Mouse (Mus musculus) liver, embryonic 15.5 days (tissue): ENCODE data around the gene Nt5c3. TPM values are rescaled to one million over a fixed set of nuclear protein-coding genes. Genes with fewer than 3 reads are reported as not detected.
"Not testable (repeated sequence)": the region's sequence is repeated elsewhere in the genome, so short reads cannot be mapped to it uniquely, and the experiment has no call there.

Source experiments
- ATAC-seq: fragments of 200-750 bp; cut with Nextera tagmentation; 2 replicates; pipeline ENCODE4 v1.8.0; 2017; ENCODE audit warnings: moderate number of reproducible peaks, mild to moderate bottlenecking, moderate library complexity; ENCODE audit not compliant: insufficient read depth
- H3K27ac ChIP-seq: fragments of 300-500 bp; sonication (generic); replicated peaks from 2 replicates; pipeline ENCODE4 v1.5.1; 2015; ENCODE audit warnings: mild to moderate bottlenecking, inconsistent platforms
- H3K27me3 ChIP-seq: fragments of 300-500 bp; sonication (generic); 2 replicates; pipeline ENCODE4 v1.6.1; 2015; ENCODE audit warnings: mild to moderate bottlenecking, inconsistent platforms
- H3K36me3 ChIP-seq: fragments of 300-500 bp; sonication (generic); replicated peaks from 2 replicates; pipeline ENCODE4 v1.6.1; 2015; ENCODE audit warnings: moderate library complexity, mild to moderate bottlenecking, inconsistent platforms
- H3K4me1 ChIP-seq: fragments of 300-500 bp; sonication (generic); replicated peaks from 2 replicates; pipeline ENCODE4 v1.6.1; 2015; ENCODE audit warnings: inconsistent platforms
- H3K4me2 ChIP-seq: fragments of 300-500 bp; sonication (generic); 2 replicates; pipeline ENCODE4 v1.6.1; 2015; ENCODE audit warnings: moderate library complexity, mild to moderate bottlenecking, inconsistent platforms
- H3K4me3 ChIP-seq: fragments of 300-500 bp; sonication (generic); replicated peaks from 2 replicates; pipeline ENCODE4 v1.5.1; 2015; ENCODE audit warnings: mild to moderate bottlenecking, inconsistent platforms
- H3K9ac ChIP-seq: fragments of 300-500 bp; sonication (generic); 2 replicates; pipeline ENCODE4 v1.6.1; 2015; ENCODE audit warnings: moderate library complexity, mild to moderate bottlenecking, inconsistent platforms
- H3K9me3 ChIP-seq: fragments of 300-500 bp; sonication (generic); replicated peaks from 2 replicates; pipeline ENCODE4 v1.6.1; 2016; ENCODE audit warnings: inconsistent platforms
- WGBS: fragments of 180-500 bp; shearing (Covaris S2); methylation state at CpG from one replicate; pipeline ENCODE4 v1.1.7; 2015; ENCODE audit warnings: mixed read lengths; ENCODE audit not compliant: insufficient replicate concordance; 5-methylcytosine and 5-hydroxymethylcytosine counted together
- polyA plus RNA-seq: library from polyadenylated mRNA; unstranded; fragments of >200 nt; fragmentation: Nextera tagmentation; extraction: Ambion mirVana; gene quantifications from 2 replicates; pipeline ENCODE4 v1.2.1, GENCODE M21; 2015

Nt5c3 gene
- polyA plus RNA-seq, 1 experiment from 2014 or later = 240 TPM

GRCm38 (mm10) chr6:56870027-56870426, 53.7 kb downstream of the Nt5c3 start:
- H3K27me3 ChIP-seq = no peaks in the 10 kb centered on the region
- no peaks in the 10 kb centered on the region for H3K36me3 ChIP-seq
- no peak overlapping the region for H3K9ac ChIP-seq
- WGBS = 29% methylated on average over 2 of the region's 2 CpGs
- no peak overlapping the region for H3K4me2 ChIP-seq
- ATAC-seq = no peak
- no peaks in the 10 kb centered on the region for H3K9me3 ChIP-seq
- no peak overlapping the region for H3K4me3 ChIP-seq
- H3K27ac ChIP-seq = no peak overlapping the region
- H3K4me1 ChIP-seq = peaks cover 30% of the 10 kb centered on the region

- no peak overlapping the region for H3K4me2 ChIP-seq
Measured at GRCm38 (mm10) chr6:56868565-56868964, 55.2 kb downstream of the Nt5c3 start.

GRCm38 (mm10) chr6:56866899-56867298, 56.8 kb downstream of the Nt5c3 start:
- H3K36me3 ChIP-seq, H3K27me3 ChIP-seq, H3K9ac ChIP-seq, H3K4me3 ChIP-seq, ATAC-seq, H3K4me2 ChIP-seq, H3K27ac ChIP-seq, H3K9me3 ChIP-seq: not testable (repeated sequence)
- H3K4me1 ChIP-seq = peaks cover 30% of the 10 kb centered on the region
- WGBS = 72% methylated on average over 1 of the region's 1 CpGs

More at GRCm38 (mm10) chr6:56868565-56868964, 55.2 kb downstream of the Nt5c3 start:
- 54% methylated on average over 8 of the region's 8 CpGs for WGBS
- H3K36me3 ChIP-seq = no peaks in the 10 kb centered on the region
- no peaks in the 10 kb centered on the region for H3K27me3 ChIP-seq
- H3K4me1 ChIP-seq = peaks cover 30% of the 10 kb centered on the region
- no peak overlapping the region for H3K4me3 ChIP-seq
- ATAC-seq = 0 out of 2 replicates have a peak, but pooled peaks have one; percentile 54
- H3K9me3 ChIP-seq = no peaks in the 10 kb centered on the region
- no peak overlapping the region for H3K9ac ChIP-seq
- H3K27ac ChIP-seq = no peak overlapping the region

GRCm38 (mm10) chr6:56860205-56860848, 63.4 kb downstream of the Nt5c3 start:
- Histone ChIP-seq H3K4me3 (no peak overlapping the region), H3K27me3 (no peaks in the 10 kb centered on the region), H3K9me3 (no peaks in the 10 kb centered on the region), H3K36me3 (no peaks in the 10 kb centered on the region), H3K4me2 (no peak overlapping the region), H3K4me1 (peaks cover 9% of the 10 kb centered on the region), H3K27ac (no peak overlapping the region), H3K9ac (no peak overlapping the region)
- 61% methylated on average over 8 of the region's 8 CpGs for WGBS
- peak; percentile 62 for ATAC-seq

GRCm38 (mm10) chr6:56856748-56857147, 67.0 kb downstream of the Nt5c3 start:
- H3K9ac ChIP-seq = no peak overlapping the region
- 72% methylated on average over 5 of the region's 5 CpGs for WGBS
- peaks cover 9% of the 10 kb centered on the region for H3K4me1 ChIP-seq
- no peaks in the 10 kb centered on the region for H3K9me3 ChIP-seq
- H3K27ac ChIP-seq = no peak overlapping the region
- no peak overlapping the region for H3K4me3 ChIP-seq
- ATAC-seq = no peak
- H3K36me3 ChIP-seq = no peaks in the 10 kb centered on the region
- no peak overlapping the region for H3K4me2 ChIP-seq
- H3K27me3 ChIP-seq = no peaks in the 10 kb centered on the region

GRCm38 (mm10) chr6:56854803-56855202, 68.9 kb downstream of the Nt5c3 start:
- WGBS = 68% methylated on average over 8 of the region's 8 CpGs
- Histone ChIP-seq H3K4me2 (no peak overlapping the region), H3K4me3 (no peak overlapping the region), H3K9me3 (no peaks in the 10 kb centered on the region), H3K4me1 (peaks cover under 1% of the 10 kb centered on the region), H3K36me3 (no peaks in the 10 kb centered on the region), H3K27ac (no peak overlapping the region), H3K9ac (no peak overlapping the region), H3K27me3 (no peaks in the 10 kb centered on the region)
- ATAC-seq = no peak

GRCm38 (mm10) chr6:56850315-56850714, 73.4 kb downstream of the Nt5c3 start:
- ATAC-seq = no peak
- no peaks in the 10 kb centered on the region for H3K27me3 ChIP-seq
- H3K27ac ChIP-seq = no peak overlapping the region
- no peak overlapping the region for H3K9ac ChIP-seq
- H3K4me3 ChIP-seq = no peak overlapping the region
- H3K4me2 ChIP-seq = no peak overlapping the region
- WGBS = 50% methylated on average over 7 of the region's 7 CpGs
- H3K4me1 ChIP-seq = peaks cover 6% of the 10 kb centered on the region
- H3K9me3 ChIP-seq = no peaks in the 10 kb centered on the region
- no peaks in the 10 kb centered on the region for H3K36me3 ChIP-seq

GRCm38 (mm10) chr6:56848974-56849373, 74.8 kb downstream of the Nt5c3 start:
- Histone ChIP-seq H3K36me3 (no peaks in the 10 kb centered on the region), H3K27ac (no peak overlapping the region), H3K9ac (no peak overlapping the region), H3K4me1 (peaks cover 19% of the 10 kb centered on the region), H3K4me3 (no peak overlapping the region), H3K27me3 (no peaks in the 10 kb centered on the region), H3K9me3 (no peaks in the 10 kb centered on the region), H3K4me2 (no peak overlapping the region)
- 69% methylated on average over 3 of the region's 3 CpGs for WGBS
- no peak for ATAC-seq

- H3K27ac ChIP-seq = peak overlapping the region; percentile 38; the same call in 1 of the 2 replicates
- H3K4me1 ChIP-seq = peaks cover 26% of the 10 kb centered on the region
- WGBS = 50% methylated on average over 2 of the region's 2 CpGs
- peak overlapping the region; percentile 27 for H3K4me2 ChIP-seq
- no peak overlapping the region for H3K4me3 ChIP-seq
- peak; percentile 88 for ATAC-seq
- H3K36me3 ChIP-seq = no peaks in the 10 kb centered on the region; the same call in 1 of the 2 replicates
- H3K9ac ChIP-seq = no peak overlapping the region
- no peaks in the 10 kb centered on the region for H3K9me3 ChIP-seq
- H3K27me3 ChIP-seq = no peaks in the 10 kb centered on the region
Measured at GRCm38 (mm10) chr6:56844365-56844764, 79.4 kb downstream of the Nt5c3 start.

GRCm38 (mm10) chr6:56843229-56843628, 80.5 kb downstream of the Nt5c3 start:
- peaks cover 34% of the 10 kb centered on the region for H3K4me1 ChIP-seq
- 72% methylated on average over 3 of the region's 3 CpGs for WGBS
- no peak overlapping the region for H3K9ac ChIP-seq
- no peaks in the 10 kb centered on the region; the same call in 1 of the 2 replicates for H3K36me3 ChIP-seq
- H3K27ac ChIP-seq = no peak overlapping the region
- no peaks in the 10 kb centered on the region for H3K9me3 ChIP-seq
- H3K27me3 ChIP-seq = no peaks in the 10 kb centered on the region
- H3K4me3 ChIP-seq = no peak overlapping the region
- no peak for ATAC-seq
- no peak overlapping the region for H3K4me2 ChIP-seq

- Histone ChIP-seq H3K36me3 (no peaks in the 10 kb centered on the region; the same call in 1 of the 2 replicates), H3K4me3 (no peak overlapping the region), H3K4me1 (peaks cover 16% of the 10 kb centered on the region), H3K27ac (no peak overlapping the region), H3K9ac (no peak overlapping the region), H3K4me2 (no peak overlapping the region), H3K27me3 (no peaks in the 10 kb centered on the region), H3K9me3 (no peaks in the 10 kb centered on the region)
- ATAC-seq = no peak
- 81% methylated on average over 3 of the region's 3 CpGs for WGBS
Measured at GRCm38 (mm10) chr6:56837621-56838020, 86.1 kb downstream of the Nt5c3 start.

- 80% methylated on average over 12 of the region's 12 CpGs for WGBS
Measured at GRCm38 (mm10) chr6:56837166-56837565, 86.6 kb downstream of the Nt5c3 start.

More at GRCm38 (mm10) chr6:56837166-56837565, 86.6 kb downstream of the Nt5c3 start:
- H3K4me3 ChIP-seq = no peak overlapping the region
- H3K9ac ChIP-seq = no peak overlapping the region
- H3K27me3 ChIP-seq = peaks cover 4% of the 10 kb centered on the region
- H3K4me1 ChIP-seq = peaks cover 20% of the 10 kb centered on the region
- no peak overlapping the region for H3K4me2 ChIP-seq
- H3K9me3 ChIP-seq = no peaks in the 10 kb centered on the region
- no peaks in the 10 kb centered on the region; the same call in 1 of the 2 replicates for H3K36me3 ChIP-seq
- ATAC-seq = no peak
- no peak overlapping the region for H3K27ac ChIP-seq
